Mouse (Mus musculus) 3T3-L1 (cell line): ENCODE measurements around the gene Senp8.
A peak's percentile ranks its signal among the peaks of the same experiment; 100 is the strongest.

Experiments
- DNase-seq: peaks from one replicate; pipeline ENCODE4 v3.0.0-alpha.2; 2015; ENCODE audit warnings: low read depth, low spot score

Senp8 gene

GRCm38 (mm10) chr9:59716275-59716898, 34.1 kb downstream of the Senp8 start:
- no peak for DNase-seq

DNA sequence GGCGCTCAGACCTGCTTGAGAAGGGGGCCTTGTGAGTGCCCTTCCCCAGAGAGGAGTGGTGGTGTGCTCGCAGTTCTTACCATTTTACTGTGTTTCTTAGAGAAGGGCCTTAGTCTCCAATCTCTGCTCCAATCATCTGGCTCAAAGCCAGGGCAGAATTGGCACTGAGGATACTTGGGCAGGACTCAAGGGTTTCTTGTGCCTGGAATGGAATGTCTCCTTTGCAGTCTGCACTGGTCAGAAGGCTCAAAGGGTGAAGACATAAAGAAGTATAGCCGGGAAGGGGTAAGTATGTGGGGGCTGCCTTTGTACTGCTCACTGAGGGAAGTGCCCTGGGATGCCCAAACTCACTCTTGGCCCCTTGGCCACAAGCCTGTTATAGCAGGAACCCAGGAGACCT, 41.3 kb downstream of the Senp8 start:
- DNase-seq: peak; percentile 25

DNA sequence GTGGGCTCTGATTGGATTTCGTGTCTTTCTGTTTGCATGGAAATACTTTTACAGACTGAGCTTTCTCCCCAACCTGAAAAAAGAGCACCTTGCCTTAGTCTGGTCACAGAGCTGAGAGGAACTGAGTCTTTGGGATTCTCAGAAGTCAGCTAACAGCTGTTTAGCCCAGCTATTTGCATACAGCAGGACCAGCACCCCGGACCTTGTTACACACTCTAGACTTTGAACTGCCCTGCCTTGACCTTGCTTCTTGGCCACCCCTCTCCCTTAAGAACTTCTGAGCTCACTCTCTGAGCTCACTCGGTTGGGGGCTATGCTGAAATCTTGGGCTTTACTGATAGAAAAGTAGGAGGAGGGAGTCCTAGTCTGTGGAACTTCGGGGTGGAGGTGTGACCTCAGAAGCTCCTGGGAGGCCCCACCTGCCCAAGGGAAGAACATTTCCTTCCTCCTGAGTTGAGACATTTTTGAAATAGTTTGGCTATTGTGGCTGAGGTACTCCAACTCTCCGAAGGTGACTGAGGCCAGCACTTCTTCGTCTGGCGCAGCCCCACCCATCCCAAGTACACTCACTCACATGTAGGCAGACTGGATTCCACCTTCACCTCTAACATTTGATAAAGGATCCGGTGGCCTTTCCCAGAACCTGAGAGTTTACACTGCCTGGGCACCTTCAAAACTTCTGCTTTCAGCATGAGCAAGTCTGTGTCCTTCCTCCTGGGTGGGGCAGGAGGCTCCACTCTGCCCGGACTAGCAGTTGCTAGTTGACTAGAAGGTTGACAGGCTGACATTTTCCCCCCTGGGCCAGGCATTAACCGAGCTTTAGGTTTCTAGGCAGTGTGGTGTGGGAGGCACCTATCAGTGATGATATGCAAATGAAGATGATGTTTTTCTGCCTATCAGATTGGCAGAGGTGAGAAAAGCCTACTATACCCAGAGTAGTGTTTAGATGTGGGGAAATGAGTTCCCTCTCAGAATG, 43.4 kb downstream of the Senp8 start:
- no peak for DNase-seq

- no peak for DNase-seq
Observed at GRCm38 (mm10) chr9:59703099-59703498, 47.4 kb downstream of the Senp8 start.

GRCm38 (mm10) chr9:59701094-59701493, 49.4 kb downstream of the Senp8 start:
- DNase-seq: no peak

- no peak for DNase-seq
Observed at GRCm38 (mm10) chr9:59696381-59696780, 54.1 kb downstream of the Senp8 start.

- DNase-seq: peak; percentile 59
Observed at GRCm38 (mm10) chr9:59695451-59695813, 55.1 kb downstream of the Senp8 start.

DNA sequence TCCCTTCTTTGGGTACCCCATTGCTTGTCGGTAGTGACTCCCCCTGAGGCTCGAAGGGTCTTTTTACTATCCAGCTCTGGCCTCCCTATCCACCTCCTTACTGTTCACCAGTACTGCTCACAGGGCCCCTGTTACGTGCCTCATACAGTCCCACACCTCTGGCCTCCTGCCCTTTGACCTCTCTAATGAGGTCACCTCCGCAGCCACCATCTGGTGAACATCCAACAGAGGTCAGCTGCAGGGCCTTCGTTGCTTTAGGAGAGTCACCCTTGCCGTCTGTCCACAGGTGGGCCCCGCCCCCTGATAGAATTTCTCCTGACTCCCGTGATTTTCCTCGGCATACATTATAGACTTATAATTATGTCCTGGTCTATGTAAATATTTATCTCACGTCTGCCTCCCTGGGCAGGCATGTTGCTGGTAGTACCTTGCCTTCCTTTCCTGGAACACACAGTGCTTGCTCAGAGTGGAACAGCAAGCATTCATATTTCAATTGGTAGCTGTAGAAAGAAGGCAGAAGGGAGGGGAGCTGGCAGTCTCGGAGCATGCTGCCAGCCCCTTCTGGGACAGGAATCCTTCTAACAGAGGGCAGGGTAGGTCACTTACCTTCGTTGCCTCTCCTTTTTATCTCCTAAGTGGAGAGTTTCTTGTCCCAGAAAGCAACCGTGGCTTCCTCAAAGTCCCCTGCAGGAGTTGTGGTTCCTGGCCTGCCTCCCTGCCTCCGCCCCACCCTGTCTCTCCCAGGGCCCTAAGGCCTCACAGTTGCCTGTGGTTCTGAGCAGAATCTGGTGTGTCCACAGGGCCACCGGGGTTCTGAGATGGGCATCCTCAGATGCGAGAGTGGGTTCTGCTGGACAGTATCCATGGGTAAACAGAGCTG, 55.7 kb downstream of the Senp8 start:
- DNase-seq: peak; percentile 8

GRCm38 (mm10) chr9:59692145-59692544, 58.4 kb downstream of the Senp8 start:
- peak; percentile 97 for DNase-seq

GRCm38 (mm10) chr9:59691635-59692094, 58.8 kb downstream of the Senp8 start:
- peak; percentile 96 for DNase-seq

- DNase-seq: peak; percentile 92
Observed at GRCm38 (mm10) chr9:59687416-59688046, 63.0 kb downstream of the Senp8 start.
